Mouse (Mus musculus) monocyte, adult 5-6 weeks (primary cell): ENCODE measurements around the gene Nhsl2. TPM values are rescaled to one million over a fixed set of nuclear protein-coding genes. Genes with fewer than 3 reads are reported as not detected.

Source experiments
- ATAC-seq: fragments of 153-309, 156-312 bp; replicated peaks from 2 replicates; pipeline ENCODE4 v1.8.0; 2017; ENCODE audit warnings: mild to moderate bottlenecking; ENCODE audit not compliant: low TSS enrichment, insufficient number of reproducible peaks, severe bottlenecking, poor library complexity, low FRiP score
- total RNA-seq: library from RNA; stranded (forward); fragments of 200-1000, 200-491, 200-594 nt; gene quantifications from 3 replicates; pipeline ENCODE4 v1.2.3, GENCODE M21; 2017

The Nhsl2 gene
- total RNA-seq, 1 experiment from 2014 or later, result 17.9 TPM

DNA sequence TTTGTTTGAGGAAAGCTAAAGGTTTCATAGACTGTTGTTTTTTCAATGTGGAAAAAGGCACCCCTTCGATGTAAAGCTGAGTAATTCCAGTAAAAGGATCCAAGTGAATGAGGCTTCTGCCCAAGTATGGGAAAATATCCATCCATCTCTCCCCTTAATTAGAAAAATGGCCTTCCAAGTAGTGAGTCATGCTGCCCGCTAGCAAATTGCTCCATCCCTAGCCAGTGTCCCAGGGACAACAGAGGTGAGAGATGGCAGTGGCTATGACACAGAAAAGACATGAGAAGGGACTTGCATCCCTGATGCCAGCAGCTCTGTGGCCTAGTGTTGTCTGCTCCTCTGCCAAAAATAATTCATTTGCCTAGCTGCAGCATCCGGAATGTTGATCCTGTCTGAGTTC lies 114.5 kb downstream of the Nhsl2 start:
- ATAC-seq, result no peak

DNA sequence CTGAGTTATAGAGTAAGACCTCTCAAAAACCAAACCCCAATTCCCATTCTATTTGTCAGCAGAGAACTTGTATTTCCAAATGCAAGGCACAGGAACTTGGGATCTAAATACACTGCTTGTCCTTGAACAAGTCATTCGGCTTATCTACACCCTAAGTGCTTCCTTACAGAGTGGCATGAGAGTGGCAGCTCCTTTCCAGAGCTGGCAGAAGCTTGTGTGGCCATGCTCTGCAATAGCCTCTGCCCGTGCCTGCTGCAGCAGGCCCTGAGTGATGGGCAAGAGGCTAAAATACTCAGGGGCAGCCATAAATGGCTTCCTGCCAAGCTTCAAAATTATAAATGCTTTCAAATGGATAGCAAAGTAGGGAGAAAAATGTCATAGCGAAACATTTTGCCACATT lies 123.8 kb downstream of the Nhsl2 start:
- no peak for ATAC-seq

DNA sequence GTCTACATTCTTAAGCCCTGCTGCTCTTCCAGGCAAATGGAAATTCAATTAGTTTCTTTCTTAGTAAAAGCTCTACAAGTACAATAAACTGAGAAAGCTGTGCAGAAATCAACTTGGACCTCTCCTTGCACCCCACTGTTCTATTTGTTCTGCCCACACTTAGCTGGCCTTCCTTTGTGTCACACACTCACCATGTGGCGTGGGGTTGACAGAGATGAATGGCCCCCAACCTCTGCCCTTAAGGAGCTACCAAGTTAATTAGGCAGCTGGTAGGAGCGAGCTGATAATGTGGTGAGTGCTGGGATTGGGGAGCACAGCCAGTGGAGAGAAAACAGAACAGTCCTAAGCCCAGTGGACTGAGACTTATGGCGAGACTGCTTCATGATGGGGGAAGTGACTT lies 127.7 kb downstream of the Nhsl2 start:
- no peak for ATAC-seq

DNA sequence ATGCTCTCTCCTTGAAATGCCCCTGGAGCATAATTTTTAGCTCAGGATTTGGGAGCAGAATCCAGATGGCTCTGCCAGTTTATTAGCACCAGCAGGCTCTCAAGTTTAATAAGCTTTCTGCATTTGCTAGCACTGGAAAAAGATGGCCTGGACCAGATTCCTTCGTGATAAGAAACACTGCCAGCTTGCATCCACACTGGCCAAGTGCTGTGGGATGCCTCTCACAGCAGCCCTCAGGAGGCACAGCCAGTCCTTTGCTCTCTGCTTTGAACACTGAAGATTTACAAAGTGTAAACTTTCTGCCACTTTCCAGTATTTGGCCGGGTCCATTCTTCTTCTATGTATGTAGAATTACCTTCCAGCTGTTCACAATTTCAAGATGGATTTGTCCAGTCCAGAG lies 129.7 kb downstream of the Nhsl2 start:
- no peak for ATAC-seq

DNA sequence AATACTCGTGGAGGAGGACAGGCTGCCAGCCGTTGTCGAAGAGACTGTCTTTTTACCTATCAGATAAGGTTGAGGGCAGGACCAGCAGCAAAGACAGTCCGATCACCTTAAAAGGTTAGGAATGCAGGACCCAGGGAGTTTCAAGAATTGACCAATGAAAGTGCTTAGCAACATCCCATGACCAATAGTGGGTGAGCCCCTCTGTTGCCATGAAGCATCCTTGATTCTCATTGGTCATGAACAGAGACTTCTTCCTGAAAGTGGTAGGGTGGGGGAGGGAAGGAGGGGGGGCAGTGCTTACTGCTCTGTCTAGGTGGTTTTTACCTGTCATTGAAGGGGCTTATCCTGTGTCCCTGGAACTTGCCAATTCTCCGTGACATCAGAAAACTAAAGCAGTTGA lies 130.1 kb downstream of the Nhsl2 start:
- ATAC-seq, result no peak

DNA sequence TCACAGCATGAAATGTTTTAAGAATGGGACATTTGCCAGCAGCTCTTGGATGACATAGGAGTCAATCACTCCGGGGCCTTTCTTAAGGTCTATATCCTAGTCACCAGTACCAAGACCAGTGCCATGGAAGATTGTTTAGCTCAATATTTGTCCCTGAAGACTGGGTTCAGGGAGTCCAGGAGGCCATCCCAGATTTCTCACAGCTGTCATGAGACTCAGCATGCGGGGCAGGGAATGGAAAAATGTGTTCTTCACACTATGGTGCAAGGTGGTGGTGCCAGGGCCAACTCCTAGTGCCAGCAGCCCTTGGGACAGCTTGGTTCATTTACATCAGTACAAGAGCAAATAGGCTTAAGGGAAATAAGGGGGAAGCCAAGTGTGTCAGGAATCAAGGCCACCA lies 131.4 kb downstream of the Nhsl2 start:
- ATAC-seq, result no peak

DNA sequence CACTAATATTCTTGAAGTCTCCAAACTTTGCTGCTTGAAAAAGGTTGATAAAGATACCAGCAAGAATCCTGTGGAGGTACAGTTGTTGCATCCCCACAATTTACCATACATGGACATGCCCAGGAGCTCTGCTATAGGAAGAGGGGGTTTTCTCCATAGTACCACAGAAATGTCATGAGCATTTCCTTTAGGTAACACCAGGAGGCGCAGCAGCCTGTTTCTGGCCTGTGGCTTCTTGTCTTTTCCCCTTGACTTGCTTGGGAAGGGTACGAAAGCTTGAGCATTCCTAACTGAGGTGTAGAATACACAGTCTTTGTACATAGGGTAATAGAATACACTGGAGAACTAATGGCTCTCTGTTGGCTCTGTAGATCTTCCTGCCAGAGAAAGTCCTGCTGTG lies 132.3 kb downstream of the Nhsl2 start:
- no peak for ATAC-seq

DNA sequence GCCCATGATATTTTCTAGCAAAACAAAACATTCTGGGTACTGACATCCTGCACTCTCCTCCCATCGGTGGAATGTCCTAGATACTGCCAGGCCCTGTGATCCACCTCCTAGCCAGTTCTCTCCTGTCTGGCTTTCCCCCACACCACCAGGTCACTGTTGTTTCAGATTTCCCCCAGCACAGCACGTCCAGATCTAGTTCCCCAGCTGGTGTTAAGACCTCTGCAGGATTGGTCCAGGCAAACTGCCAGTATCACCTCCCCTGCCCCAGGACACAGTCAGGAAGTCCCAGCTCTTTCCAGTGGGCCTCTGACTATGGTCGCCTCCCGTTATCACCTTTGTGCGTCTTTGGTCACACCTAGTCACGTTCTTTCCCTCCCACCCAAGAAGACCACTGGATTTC lies 134.5 kb downstream of the Nhsl2 start:
- no peak for ATAC-seq

DNA sequence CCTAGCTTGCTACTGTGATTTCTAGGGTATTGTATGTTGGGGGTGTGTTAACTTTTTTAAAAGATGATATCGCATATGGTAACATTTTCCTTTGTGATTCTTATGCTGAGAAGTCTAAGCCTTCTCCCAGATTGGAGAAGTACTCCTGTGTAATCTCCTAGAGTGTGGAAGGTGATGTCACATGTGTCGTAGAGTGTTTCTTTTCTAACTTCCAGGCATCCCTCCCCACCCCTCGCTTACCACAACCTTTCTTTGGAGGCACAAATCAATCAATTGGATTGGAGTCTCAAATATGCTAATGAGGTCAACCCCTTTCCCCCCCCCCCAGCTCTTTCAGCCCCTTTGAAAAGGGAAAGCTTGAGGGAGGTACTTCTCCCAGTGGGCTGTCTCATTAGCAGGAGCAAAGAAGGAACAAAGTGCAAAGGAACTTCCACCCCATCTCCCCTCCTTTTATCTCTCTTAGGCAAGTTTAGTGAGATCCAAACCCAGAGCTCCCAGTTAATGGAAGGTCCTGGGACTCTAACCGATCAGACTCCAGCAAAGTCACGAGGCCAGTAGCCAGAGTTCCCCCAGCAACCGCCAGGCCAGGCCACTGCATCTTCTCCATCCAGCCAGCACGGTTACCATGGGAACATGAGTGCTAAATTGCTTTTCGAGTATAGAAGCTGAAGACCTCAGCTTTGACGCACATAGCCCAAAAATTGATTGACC lies 137.6 kb downstream of the Nhsl2 start:
- ATAC-seq, result no peak

DNA sequence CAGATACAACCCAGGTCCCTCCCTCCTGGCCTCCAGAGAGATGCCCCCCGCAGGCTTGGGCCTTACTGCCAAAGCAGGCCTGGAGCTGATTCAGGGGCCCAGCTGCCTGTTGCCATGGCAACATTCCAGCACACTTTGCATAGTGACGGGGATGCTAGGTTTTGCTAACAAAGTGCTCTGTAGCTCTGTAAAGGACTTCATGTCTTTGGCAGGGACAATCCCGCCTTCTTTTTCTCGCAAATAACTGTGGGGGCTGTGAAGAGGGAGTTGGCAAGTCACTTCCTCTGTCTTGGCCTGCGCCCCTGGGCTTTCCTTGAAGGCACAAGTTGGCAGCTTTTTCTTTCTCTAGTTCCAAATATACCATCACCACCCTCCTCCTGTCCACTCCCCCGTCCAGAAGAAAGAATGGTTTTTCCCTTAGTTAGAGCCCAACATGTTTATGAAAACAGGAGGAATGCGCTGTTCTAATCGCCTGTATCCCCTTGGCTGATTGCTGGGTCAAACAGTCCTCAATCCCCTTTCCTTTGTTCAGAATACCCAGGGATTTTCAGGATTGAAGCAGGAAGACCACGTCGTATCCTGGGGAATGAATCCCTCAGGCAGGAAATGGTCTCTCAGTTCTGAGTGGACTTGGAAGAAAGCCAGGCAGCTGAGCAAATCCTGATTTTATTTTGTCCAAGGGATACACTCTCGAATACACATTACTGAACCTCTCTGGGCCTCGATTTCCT lies 144.8 kb downstream of the Nhsl2 start:
- ATAC-seq, result no peak

DNA sequence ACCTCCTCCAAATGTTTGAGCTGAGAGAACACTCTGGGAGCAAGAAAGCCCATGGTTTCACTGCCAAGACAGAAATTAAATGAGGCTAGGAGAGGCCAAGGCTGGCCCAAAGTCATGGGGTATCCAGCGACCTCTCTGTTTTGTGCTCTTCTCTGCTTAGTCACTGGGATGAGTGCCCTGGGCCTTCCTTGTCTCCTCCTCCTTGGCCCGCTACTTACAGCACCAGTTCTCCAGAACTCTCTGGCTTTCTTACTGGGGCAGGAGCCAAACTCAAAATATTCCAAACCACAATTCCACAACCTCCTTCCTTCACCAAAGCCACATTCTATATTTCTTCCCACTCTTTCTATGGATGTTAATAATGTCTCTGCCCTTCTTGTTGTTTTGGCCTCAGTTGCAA lies 147.5 kb downstream of the Nhsl2 start:
- no peak for ATAC-seq

DNA sequence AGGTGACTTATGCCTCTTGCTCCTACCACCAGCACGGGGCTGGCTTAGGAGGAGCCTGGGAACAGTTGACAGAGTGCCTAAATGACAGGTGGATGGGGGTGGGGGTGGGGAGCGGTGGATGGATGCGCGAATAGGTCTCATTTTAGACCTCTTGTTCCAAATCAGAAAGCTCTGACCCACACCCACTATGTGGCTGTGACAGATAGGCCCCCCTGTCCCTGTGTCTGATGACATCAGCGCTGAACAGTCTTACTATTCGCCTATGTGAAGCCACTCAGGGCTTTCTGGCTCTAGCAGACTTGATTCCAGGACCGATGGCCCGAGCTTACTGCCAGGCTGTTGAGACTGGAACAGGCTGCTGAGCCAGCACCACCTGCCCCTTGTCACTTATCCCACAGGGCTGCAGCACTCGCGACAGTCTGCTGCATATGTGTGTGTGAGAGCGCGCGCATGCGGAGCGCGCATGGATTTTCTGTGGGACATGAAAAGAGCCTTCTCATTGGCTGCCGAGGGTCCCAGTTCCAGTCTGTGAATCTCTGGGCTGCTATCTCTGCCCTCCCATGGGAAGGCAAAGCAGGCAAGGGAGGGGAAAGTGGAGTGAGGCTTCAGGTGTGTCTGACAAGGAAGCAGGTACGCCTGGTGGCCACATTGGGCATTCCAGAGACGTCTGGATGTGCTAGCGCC lies 154.6 kb downstream of the Nhsl2 start:
- no peak for ATAC-seq

DNA sequence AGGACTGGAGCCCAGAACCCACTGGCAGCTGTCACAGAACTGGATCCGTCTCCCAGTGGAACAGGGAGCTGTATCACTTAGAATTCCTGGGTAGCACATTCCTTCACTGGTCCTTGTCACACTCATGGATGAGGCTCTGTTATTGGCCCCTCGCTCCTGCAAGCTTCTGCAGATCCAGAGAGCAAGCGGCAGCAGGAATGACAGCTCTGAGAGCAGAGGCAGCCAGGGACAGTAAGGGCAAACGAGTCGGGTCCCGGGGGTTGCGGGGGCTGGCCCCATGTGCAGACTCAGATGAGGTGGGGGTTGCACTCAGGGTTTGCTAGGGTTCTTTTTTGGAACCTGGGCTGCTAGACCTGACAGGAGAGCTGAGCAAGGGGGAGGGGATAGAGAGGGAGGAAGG lies 155.2 kb downstream of the Nhsl2 start:
- ATAC-seq, result no peak

DNA sequence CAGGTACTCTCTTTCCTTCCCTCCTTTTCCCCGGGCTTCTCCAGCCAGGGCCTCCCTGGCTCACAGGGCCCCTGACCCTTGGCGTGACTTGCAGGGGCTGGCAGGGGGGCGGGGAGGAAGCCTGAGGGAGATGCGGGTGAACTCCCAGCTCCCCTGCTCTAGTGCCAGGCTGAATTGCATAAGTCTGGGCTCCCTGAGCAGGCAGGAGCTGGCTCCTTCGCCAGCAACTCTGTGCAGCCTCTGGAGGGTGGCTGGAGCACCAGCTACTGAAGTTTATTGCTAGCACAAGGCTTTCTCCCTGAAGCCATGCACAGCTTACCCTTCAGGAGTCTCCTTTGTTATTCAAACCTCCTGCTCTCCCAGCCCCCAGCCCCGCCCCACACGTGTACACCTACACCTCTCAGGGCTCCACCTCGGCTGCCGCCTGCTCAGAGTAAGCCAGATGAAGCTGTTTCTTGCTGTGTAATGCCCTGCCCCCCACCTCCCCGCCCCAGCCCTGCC lies 156.0 kb downstream of the Nhsl2 start:
- ATAC-seq, result no peak

DNA sequence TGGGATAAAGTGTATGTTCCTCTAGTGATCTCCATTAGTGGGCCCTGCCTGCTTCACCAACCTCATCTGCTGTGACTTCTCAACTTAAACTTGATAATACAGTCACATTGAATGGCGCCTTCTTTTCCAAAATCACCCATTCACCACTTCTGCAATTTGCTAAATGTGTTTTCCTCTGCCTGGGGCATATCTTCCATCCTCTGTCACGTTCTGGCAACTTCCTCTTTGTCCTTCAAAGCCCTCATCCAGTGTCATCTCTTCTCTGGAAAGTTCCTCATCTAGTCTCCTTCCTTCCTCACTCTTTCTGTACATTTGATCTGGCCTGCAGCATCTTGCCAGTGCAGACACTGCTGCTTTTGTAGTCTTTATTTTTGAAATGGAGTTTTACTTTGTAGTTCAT lies 158.8 kb downstream of the Nhsl2 start:
- ATAC-seq, result 0 out of 2 replicates have a peak, but pooled peaks have one; percentile 35

DNA sequence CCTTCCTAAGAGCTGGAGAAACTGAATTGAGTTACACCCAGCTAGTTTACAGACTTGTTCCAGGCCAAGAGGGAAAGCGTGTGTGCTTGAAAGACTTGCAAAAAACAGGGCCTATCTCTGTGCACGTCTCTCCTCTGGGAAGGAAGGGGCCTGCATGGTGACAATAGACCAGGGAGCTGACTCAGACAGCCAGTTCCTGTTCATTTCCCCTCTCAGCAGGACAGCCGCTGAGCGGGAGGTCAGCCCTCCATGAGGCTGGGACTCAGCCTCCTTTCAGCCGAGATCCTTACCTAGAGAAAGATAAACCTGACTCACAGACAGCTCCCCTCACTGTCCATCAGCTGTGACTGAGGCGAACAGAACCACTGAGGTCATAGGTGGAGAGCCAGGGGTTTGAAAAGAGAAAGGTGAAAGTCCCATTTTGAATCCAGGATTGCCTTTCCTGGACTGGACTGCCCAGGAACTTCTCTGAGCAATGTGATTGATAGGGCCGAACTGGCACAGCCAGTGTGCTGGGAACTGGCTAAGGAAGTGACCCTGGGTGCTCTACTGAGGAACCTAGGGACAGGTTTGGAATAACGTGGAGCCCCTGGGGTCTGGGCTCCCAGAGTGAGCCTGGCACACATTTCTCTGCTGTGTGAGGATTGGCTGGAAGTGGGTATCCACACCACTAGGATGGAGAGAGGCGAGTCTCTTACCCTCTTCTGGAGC lies 168.2 kb downstream of the Nhsl2 start:
- ATAC-seq, result no peak

DNA sequence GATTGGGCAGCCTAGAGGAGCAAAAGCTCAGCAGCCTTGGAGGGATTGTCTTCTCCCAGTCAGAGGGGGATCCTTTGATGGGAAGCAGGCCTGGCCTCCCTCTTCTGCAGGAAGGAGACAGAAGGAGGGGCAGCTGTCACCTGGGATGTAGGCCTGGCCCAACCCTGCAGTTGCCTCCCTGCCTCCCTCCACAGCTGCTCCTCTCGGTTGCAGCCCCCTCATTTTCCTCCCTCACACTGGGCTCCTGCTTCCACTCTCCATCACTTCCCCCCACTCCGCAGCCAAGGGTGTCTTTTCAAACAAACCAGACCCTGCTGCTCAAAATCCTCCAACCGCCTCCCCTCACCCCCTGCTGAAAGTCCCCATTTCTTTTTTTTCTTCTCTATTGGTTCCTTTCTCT lies 169.7 kb downstream of the Nhsl2 start:
- ATAC-seq, result no peak

DNA sequence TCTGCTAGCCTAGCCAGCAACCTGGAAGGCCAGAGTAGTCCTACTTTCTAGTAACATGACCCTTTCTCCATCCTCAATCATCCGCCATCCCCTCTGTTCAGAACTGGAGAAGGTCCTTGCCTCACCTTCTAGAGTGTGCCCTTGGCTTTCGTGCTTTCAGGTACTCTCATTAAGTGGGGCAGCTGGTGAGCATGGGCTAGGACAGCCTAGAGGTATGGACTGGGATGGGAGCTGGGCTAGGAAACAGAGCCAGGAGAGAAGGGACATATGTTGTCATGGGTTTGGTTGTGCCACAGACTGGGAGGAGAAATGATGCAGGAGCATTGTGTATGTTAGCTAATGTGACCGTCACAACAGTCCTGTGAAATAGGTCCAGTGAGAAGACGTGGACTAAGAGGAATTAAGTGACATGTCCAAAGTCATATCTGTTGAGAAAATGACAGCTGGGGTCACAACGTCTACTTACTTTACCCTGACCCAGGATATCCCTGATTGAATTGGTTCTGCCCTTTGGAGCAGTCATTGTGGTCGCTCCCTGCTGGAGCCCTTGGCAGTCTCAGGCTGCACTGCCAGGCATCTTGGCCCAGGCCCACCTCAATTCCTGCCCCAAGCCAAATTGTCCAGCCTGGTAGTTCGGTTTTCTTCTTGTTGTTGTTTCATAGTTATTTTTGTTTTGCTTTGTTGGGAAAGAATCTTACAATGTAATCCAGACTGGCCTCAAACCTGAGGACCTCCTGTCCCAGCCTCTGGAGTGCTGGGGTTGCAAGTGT lies 170.5 kb downstream of the Nhsl2 start:
- no peak for ATAC-seq
